Mouse (Mus musculus) olfactory bulb, adult 2 months (tissue): ENCODE data around the gene 1810013L24Rik.

Experiments
- CTCF ChIP-seq: fragments of 200-500 bp; IDR thresholded peaks from 2 replicates; pipeline ENCODE4 v1.5.1; 2012; ENCODE audit warnings: low read depth, mild to moderate bottlenecking, low read length, moderate library complexity; ENCODE audit not compliant: insufficient read depth
- POLR2A ChIP-seq: fragments of 200-500 bp; IDR thresholded peaks from 2 replicates; pipeline ENCODE4 v1.6.1; 2012; ENCODE audit warnings: mild to moderate bottlenecking, low read depth, low read length, moderate library complexity; ENCODE audit not compliant: insufficient read depth

- TF ChIP-seq CTCF (no peak), POLR2A (no peak)
Observed at GRCm38 (mm10) chr16:8871376-8871775, 41.5 kb downstream of the 1810013L24Rik start.
